Mouse (Mus musculus) midbrain, embryonic 11.5 days (tissue): ENCODE measurements around the gene Arl2. TPM values are rescaled to one million over a fixed set of nuclear protein-coding genes. Genes with fewer than 3 reads are reported as not detected.

Experiments
- ATAC-seq: fragments of 200-750 bp; cut with Nextera tagmentation; 2 replicates; pipeline ENCODE4 v1.8.0; 2017; ENCODE audit warnings: moderate TSS enrichment, moderate library complexity; ENCODE audit not compliant: low FRiP score
- DNase-seq: peaks from one replicate; pipeline ENCODE4 v3.0.0; 2015; ENCODE audit warnings: low spot score; ENCODE audit errors: missing footprints
- H3K27ac ChIP-seq: fragments of 300-500 bp; sonication (generic); 2 replicates; pipeline ENCODE4 v1.5.1; 2014; ENCODE audit warnings: low read depth, low read length
- H3K27me3 ChIP-seq: fragments of 300-500 bp; sonication (generic); 2 replicates; pipeline ENCODE4 v1.6.1; 2014; ENCODE audit warnings: mild to moderate bottlenecking, low read length, moderate library complexity, mixed read lengths; ENCODE audit not compliant: control insufficient read depth, insufficient read depth
- H3K36me3 ChIP-seq: fragments of 300-500 bp; sonication (generic); 2 replicates; pipeline ENCODE4 v1.6.1; 2014; ENCODE audit warnings: mild to moderate bottlenecking, low read length, moderate library complexity, mixed read lengths; ENCODE audit not compliant: control insufficient read depth, insufficient read depth
- H3K4me1 ChIP-seq: fragments of 300-500 bp; sonication (generic); 2 replicates; pipeline ENCODE4 v1.6.1; 2014; ENCODE audit warnings: low read length; ENCODE audit not compliant: control insufficient read depth, insufficient read depth
- H3K4me2 ChIP-seq: fragments of 300-500 bp; sonication (generic); 2 replicates; pipeline ENCODE4 v1.6.1; 2014; ENCODE audit warnings: mild to moderate bottlenecking, moderate library complexity
- H3K4me3 ChIP-seq: fragments of 300-500 bp; sonication (generic); 2 replicates; pipeline ENCODE4 v1.5.1; 2014; ENCODE audit warnings: low read depth, low read length
- H3K9ac ChIP-seq: fragments of 300-500 bp; sonication (generic); 2 replicates; pipeline ENCODE4 v1.6.1; 2014; ENCODE audit warnings: low read length
- H3K9me3 ChIP-seq: fragments of 300-500 bp; sonication (generic); 2 replicates; pipeline ENCODE4 v1.6.1; 2016; ENCODE audit warnings: low read length; ENCODE audit not compliant: control insufficient read depth
- WGBS: fragments of 180-500 bp; shearing (Covaris S2); extraction: QIAGEN DNeasy Blood & Tissue Kit; methylation state at CpG from one replicate; pipeline ENCODE4 v1.1.7; 2014; 5-methylcytosine and 5-hydroxymethylcytosine counted together
- polyA plus RNA-seq: library from polyadenylated mRNA; unstranded; fragments of >200 nt; fragmentation: Nextera tagmentation; extraction: Ambion mirVana; gene quantifications from 2 replicates; pipeline ENCODE4 v1.2.1, GENCODE M21; 2014

Gene Arl2
- polyA plus RNA-seq, 1 experiment from 2014 or later = 86.1 TPM

DNA sequence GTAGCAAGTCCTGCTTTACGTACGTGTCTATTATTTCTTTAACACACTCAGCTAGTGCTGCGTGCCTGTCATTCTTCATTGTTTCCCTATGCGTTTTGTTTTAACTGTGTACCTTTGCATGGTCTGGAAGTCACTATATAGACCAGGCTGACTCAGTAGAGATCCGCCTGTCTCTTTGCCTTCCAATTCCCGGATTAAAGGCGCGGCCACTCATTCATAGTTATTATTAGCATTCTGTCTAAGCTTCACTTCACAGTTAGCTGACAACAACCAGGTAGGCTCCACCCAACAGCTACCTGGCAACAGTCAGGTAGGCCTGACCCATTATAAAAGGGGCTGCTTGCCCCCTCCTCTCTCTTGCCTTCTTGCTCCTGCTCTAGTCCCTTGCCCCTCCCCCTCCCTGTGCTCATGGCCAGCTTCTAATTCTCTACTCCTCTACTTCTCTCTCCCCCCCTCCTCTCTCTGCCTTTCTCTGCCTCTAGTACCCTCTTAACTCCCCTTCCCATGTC is 22.6 kb downstream of the Arl2 start:
- Histone ChIP-seq H3K9ac (peak overlapping the region; percentile 88), H3K4me1 (peaks cover 8% of the 10 kb centered on the region), H3K27me3 (no peaks in the 10 kb centered on the region), H3K9me3 (no peaks in the 10 kb centered on the region), H3K27ac (no peak overlapping the region), H3K4me2 (peak overlapping the region; percentile 89), H3K4me3 (peak overlapping the region; percentile 81), H3K36me3 (peaks cover 12% of the 10 kb centered on the region; the same call in 1 of the 2 replicates)
- under 1% methylated on average over 8 of the region's 8 CpGs for WGBS
- ATAC-seq (peak; percentile 58), DNase-seq (peak; percentile 88)

DNA sequence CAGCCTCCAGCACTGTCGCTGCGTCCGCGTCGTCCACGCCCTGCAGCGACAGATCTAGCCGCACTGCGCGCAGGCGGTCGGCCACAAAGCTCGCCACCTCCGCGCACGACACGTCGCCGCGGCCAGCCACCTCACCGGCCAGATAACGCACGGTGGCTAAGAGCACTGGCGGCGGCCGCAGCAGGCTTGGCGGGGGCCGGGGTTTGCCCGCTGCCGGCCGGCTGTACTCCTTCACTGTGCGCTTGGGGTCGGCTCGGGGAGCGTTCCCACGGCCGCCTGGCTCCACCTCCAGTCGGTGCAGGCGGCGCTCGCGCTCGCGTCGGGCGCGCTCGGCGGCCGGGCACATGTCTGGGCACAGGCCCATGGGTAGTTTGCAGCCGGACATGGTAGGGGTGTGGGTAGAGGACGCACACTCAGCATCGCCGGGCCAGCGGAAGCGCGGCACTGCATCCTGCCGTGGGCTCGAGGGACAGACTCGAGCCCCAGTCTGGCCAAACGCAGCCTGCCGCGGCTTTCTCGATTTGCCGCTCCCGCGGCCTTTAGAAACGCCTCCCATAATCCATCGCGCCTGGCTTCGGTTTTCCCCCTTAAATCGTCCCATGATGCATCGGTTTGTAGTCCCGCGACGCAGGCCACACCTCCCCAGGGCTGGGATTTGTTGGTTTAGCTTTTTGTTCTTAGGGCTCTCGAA is 23.2 kb downstream of the Arl2 start, which contains the start of gene Sac3d1:
Gene Sac3d1, minus strand, starts transcription at position 665 of the 691 bp plus-strand sequence.
- DNase-seq = peak; percentile 99
- WGBS = under 1% methylated on average over 75 of the region's 77 CpGs
- ATAC-seq = peak; percentile 86

DNA sequence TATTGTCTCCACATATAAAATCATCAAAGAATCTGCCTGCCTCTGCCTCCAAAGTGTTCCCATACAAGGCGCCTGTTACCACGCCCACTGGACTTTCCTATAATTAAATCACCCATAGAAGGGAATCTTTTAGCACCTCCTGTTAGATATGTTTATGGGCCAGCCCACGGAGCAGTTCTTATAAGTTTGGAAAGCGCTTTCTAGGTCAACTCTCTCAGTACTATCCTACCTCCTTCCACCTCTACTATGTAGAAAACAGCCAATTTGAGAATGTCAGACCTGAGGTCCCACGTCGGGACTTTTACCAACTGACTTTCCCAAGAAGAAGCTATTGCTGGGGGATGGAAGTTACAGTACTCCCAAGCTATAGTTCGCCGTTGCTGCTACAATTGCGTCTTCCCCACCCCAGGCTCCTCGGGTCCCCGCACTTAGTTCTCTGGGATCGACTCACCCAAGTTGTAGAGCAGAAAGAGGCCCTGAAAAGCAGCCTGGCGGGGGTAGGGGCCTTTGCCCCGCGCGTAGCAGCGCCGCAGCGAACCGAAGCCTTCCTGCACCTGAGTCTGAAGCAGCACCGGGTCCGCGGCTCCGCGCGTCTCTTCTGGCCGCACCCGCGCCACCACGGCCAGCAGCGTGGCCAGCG is 23.9 kb downstream of the Arl2 start:
- Histone ChIP-seq H3K4me1 (peaks cover 8% of the 10 kb centered on the region), H3K4me3 (peak overlapping the region; percentile 81), H3K4me2 (peak overlapping the region; percentile 89), H3K9me3 (no peaks in the 10 kb centered on the region), H3K36me3 (peaks cover 12% of the 10 kb centered on the region; the same call in 1 of the 2 replicates), H3K9ac (peak overlapping the region; percentile 88), H3K27me3 (no peaks in the 10 kb centered on the region), H3K27ac (peak overlapping the region; percentile 95)
- WGBS = 6% methylated on average over 32 of the region's 32 CpGs
- no peak for DNase-seq
- ATAC-seq = no peak

More for the DNA sequence above, 23.2 kb downstream of the Arl2 start, which contains the start of gene Sac3d1:
- peaks cover 12% of the 10 kb centered on the region; the same call in 1 of the 2 replicates for H3K36me3 ChIP-seq
- H3K4me3 ChIP-seq = peak within 1 kb of the TSS; percentile 81
- no peaks in the 10 kb centered on the region for H3K9me3 ChIP-seq
- H3K27ac ChIP-seq = peak within 1 kb of the TSS; percentile 95
- peak within 1 kb of the TSS; percentile 88 for H3K9ac ChIP-seq
- peak within 1 kb of the TSS; percentile 89 for H3K4me2 ChIP-seq
- peaks cover 8% of the 10 kb centered on the region for H3K4me1 ChIP-seq
- no peaks in the 10 kb centered on the region for H3K27me3 ChIP-seq

DNA sequence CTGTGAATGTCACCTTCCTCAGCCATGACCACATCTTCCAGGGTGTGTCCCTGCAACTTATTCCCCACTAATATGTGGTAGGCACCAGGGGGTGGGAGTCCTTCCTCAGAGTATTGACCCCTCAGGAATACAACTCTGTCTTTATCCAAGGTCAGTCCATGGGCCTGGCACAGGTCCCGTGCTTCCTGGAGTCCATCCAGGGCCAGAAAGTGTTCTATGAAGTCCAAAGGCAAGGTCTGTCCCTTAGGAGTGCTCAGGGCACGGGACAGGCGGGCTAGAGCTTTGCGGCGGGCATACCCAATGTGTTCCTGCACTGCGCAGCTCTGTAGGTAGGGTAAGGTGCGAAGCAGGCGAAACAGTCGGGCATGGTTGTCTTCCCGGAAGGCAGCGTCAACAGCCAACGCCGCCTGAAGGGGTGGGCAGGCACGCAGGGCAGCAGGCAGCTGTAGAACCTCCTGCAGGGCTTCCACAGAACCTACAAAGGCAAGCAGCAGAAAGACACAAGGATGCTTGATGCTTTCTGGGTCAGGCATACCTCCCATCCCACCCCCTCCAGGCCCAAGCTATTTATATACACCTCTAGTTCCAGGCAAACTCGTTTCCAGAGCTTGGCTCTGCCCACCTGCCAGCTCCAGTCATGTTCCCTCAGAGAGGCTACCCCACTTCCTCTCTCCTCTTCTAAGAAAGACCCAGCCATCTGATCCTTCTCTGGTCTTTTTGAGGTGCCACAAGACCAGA is 25.1 kb downstream of the Arl2 start:
- Histone ChIP-seq H3K9ac (no peak overlapping the region), H3K36me3 (peaks cover 12% of the 10 kb centered on the region; the same call in 1 of the 2 replicates)
- 94% methylated on average over 15 of the region's 15 CpGs for WGBS

DNA sequence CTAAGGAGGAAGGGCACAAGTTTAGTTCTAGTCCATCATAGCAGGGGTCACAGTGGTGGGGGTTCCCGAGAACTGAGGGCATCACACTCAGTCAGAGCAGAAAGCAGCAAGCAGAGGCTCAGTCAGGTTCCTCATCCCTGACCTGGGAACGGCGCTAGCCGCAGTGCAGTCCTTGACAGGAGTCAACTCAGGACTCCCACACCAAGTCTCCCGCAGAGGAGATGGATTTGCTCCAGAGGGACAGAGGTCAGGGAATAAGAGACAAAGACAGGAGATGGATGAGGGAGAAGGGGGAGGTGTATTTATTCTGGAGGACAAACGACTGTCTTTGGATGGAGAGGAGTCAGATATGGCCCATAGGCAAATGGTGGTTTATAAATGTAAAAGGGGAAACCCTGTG is 28.2 kb downstream of the Arl2 start:
- ATAC-seq (no peak), DNase-seq (peak; percentile 69)
- Histone ChIP-seq H3K36me3 (peaks cover 12% of the 10 kb centered on the region; the same call in 1 of the 2 replicates), H3K27me3 (no peaks in the 10 kb centered on the region), H3K27ac (no peak overlapping the region), H3K9ac (no peak overlapping the region), H3K9me3 (no peaks in the 10 kb centered on the region), H3K4me2 (no peak overlapping the region), H3K4me1 (peaks cover 8% of the 10 kb centered on the region), H3K4me3 (no peak overlapping the region)
- 76% methylated on average over 6 of the region's 6 CpGs for WGBS

More for the DNA sequence above, 25.1 kb downstream of the Arl2 start:
- peaks cover 8% of the 10 kb centered on the region for H3K4me1 ChIP-seq
- ATAC-seq = no peak
- H3K27ac ChIP-seq = no peak overlapping the region
- peak; percentile 28 for DNase-seq
- H3K4me3 ChIP-seq = 0 out of 2 replicates have a peak overlapping the region, but pooled peaks have one; percentile 81
- no peak overlapping the region for H3K4me2 ChIP-seq
- no peaks in the 10 kb centered on the region for H3K9me3 ChIP-seq
- H3K27me3 ChIP-seq = no peaks in the 10 kb centered on the region

DNA sequence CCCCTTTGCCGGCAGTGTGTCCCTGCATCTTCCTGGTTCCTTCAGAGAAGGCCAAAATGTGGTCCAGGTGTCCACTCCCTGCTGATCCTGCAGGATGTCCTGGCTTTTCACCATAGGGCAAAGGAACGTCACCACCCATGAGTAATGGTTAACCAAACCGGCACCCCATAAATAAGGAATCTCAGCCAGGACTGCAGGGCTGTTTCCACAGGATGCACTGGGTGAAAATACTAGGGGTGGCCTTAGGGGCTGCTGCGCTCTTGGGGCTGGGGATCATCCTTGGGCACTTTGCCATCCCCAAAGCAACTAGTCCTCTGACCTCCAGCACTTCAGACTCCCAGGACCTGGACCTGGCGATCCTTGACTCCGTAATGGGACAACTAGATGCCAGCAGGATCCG is 35.8 kb downstream of the Arl2 start, which contains the start of gene Naaladl1:
Gene Naaladl1, plus strand, starts transcription at position 197 of the 400 bp plus-strand sequence.
- WGBS = 88% methylated on average over 7 of the region's 7 CpGs
- Histone ChIP-seq H3K4me3 (no peak within 1 kb of the TSS), H3K4me1 (no peaks in the 10 kb centered on the region), H3K9ac (no peak within 1 kb of the TSS), H3K4me2 (no peak within 1 kb of the TSS), H3K27me3 (no peaks in the 10 kb centered on the region), H3K27ac (no peak within 1 kb of the TSS), H3K9me3 (no peaks in the 10 kb centered on the region), H3K36me3 (no peaks in the 10 kb centered on the region)
- no peak for DNase-seq
- ATAC-seq = no peak

DNA sequence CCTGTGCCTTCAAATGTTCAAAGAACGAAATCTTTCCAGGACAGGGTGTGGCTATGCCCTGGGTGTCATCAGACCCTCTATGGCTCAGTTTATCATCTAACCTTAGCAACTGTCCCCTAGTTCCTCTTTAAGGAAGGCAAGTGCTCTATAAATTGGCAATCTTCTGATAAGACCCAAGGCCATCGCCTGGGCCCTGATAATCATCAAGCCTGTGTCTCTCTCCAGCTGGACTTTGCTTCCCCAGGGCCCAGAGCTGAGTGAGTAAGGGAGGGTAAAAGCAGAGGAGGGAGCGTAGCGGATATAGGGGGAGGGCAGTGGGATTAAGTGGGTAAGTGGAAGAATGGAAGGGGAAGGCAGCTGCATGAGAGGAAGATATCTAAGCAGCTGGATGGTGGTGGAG is 36.9 kb downstream of the Arl2 start:
- H3K4me2 ChIP-seq = no peak overlapping the region
- DNase-seq = peak; percentile 28
- H3K36me3 ChIP-seq = no peaks in the 10 kb centered on the region
- H3K27ac ChIP-seq = no peak overlapping the region
- 75% methylated on average over 4 of the region's 4 CpGs for WGBS
- H3K4me3 ChIP-seq = no peak overlapping the region
- H3K4me1 ChIP-seq = no peaks in the 10 kb centered on the region
- H3K27me3 ChIP-seq = no peaks in the 10 kb centered on the region
- no peak overlapping the region for H3K9ac ChIP-seq
- H3K9me3 ChIP-seq = no peaks in the 10 kb centered on the region
- no peak for ATAC-seq

DNA sequence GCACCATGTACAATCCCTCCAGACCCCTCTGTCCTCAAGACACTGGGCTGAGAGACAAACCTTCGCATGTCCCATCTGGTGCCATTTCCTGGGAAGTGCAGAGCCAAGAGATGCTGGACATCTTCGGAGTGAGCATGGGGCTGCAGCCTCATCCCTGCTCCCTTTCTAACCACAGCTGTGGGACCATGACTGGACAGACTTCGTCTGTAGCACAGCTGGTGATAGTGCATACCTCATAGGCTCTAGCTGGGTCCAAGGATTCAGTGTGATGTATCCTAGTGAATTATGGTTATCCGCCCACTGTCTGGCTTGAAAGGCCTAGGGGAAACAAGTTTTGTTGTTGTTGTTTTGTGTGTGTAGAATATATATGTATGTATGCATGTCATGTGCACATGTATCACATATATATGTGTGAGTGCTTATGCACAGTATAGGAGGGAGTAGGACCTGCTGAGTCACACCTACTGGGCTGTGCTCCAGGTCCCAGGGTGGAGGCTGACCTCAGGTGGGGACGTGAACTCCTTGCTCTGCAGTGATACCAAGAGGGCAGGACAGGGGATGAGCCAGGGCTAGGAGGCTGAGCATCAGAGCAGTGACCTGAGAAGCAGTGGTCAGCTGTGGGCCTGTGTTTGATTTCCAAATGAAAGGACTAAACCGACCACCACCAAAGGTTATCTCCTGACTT is 39.0 kb downstream of the Arl2 start:
- no peaks in the 10 kb centered on the region; the same call in none of the 2 replicates for H3K36me3 ChIP-seq
- no peaks in the 10 kb centered on the region for H3K27me3 ChIP-seq
- no peaks in the 10 kb centered on the region for H3K4me1 ChIP-seq
- H3K4me2 ChIP-seq = no peak overlapping the region
- no peak overlapping the region for H3K4me3 ChIP-seq
- H3K9ac ChIP-seq = no peak overlapping the region
- 77% methylated on average over 6 of the region's 6 CpGs for WGBS
- DNase-seq (peak; percentile 67), ATAC-seq (no peak)
- no peak overlapping the region for H3K27ac ChIP-seq
- H3K9me3 ChIP-seq = no peaks in the 10 kb centered on the region
